Mouse (Mus musculus): ENCODE measurements at regions not wholly inside any gene's neighbourhood (a gene's known extent, or its start where the extent isn't known, plus 50 kb on each side); places are given as distances from the start of the nearest gene placed in this dataset.

- H3K9me3 ChIP-seq (ENCODE audit: low read length): no peaks in the 10 kb centered on the region
- H3K9ac ChIP-seq (replicated peaks; ENCODE audit: low read length, poor library complexity, severe bottlenecking): no peak overlapping the region
- H3K27me3 ChIP-seq (ENCODE audit: insufficient read depth, low read length): no peaks in the 10 kb centered on the region
- no peak overlapping the region for H3K27ac ChIP-seq (ENCODE audit: low read depth, low read length)
- ATAC-seq (ENCODE audit: low FRiP score) (no peak), DNase-seq (ENCODE audit: low spot score) (peak; percentile 37)
- no peaks in the 10 kb centered on the region for H3K4me1 ChIP-seq (ENCODE audit: insufficient read depth, low read length)
- TF ChIP-seq CTCF (IDR thresholded peaks at IDR 0.05): peak; percentile 53
- no peaks in the 10 kb centered on the region for H3K36me3 ChIP-seq (ENCODE audit: insufficient read depth, low read length)
- no peak overlapping the region for H3K4me2 ChIP-seq (ENCODE audit: low read depth, low read length, poor library complexity, severe bottlenecking)
- no peak overlapping the region for H3K4me3 ChIP-seq (ENCODE audit: low read depth, low read length)
- WGBS: 45% methylated on average over 5 of the region's 5 CpGs
Measured at GRCm38 (mm10) chr15:14418532-14418931, 1245.1 kb upstream of the Cdh6 start.

GRCm38 (mm10) chr15:14385347-14385746 lies 1211.9 kb upstream of the Cdh6 start:
- H3K4me1 ChIP-seq (ENCODE audit: insufficient read depth, low read length): no peaks in the 10 kb centered on the region
- ATAC-seq (ENCODE audit: low FRiP score) (no peak), DNase-seq (ENCODE audit: low spot score) (no peak)
- H3K4me2 ChIP-seq (ENCODE audit: low read depth, low read length, poor library complexity, severe bottlenecking): no peak overlapping the region
- H3K9ac ChIP-seq (replicated peaks; ENCODE audit: low read length, poor library complexity, severe bottlenecking): no peak overlapping the region
- H3K9me3 ChIP-seq (ENCODE audit: low read length): no peaks in the 10 kb centered on the region
- H3K27ac ChIP-seq (ENCODE audit: low read depth, low read length): no peak overlapping the region
- H3K36me3 ChIP-seq (ENCODE audit: insufficient read depth, low read length): no peaks in the 10 kb centered on the region
- no peak overlapping the region for H3K4me3 ChIP-seq (ENCODE audit: low read depth, low read length)
- TF ChIP-seq CTCF (IDR thresholded peaks at IDR 0.05): peak; percentile 4; the same call in 1 of the 2 replicates
- 69% methylated on average over 1 of the region's 1 CpGs for WGBS
- H3K27me3 ChIP-seq (ENCODE audit: insufficient read depth, low read length): no peaks in the 10 kb centered on the region

- Histone ChIP-seq H3K4me2 (ENCODE audit: low read depth, low read length, poor library complexity, severe bottlenecking) (no peak overlapping the region), H3K27ac (ENCODE audit: low read depth, low read length) (no peak overlapping the region), H3K4me1 (ENCODE audit: insufficient read depth, low read length) (no peaks in the 10 kb centered on the region), H3K4me3 (ENCODE audit: low read depth, low read length) (no peak overlapping the region), H3K9me3 (ENCODE audit: low read length) (no peaks in the 10 kb centered on the region), H3K36me3 (ENCODE audit: insufficient read depth, low read length) (no peaks in the 10 kb centered on the region), H3K9ac (replicated peaks; ENCODE audit: low read length, poor library complexity, severe bottlenecking) (no peak overlapping the region), H3K27me3 (ENCODE audit: insufficient read depth, low read length) (no peaks in the 10 kb centered on the region)
- no peak for ATAC-seq (ENCODE audit: low FRiP score)
- DNase-seq (ENCODE audit: low spot score): no peak
- TF ChIP-seq CTCF (IDR thresholded peaks at IDR 0.05): no peak
Measured at GRCm38 (mm10) chr15:14378340-14378739, 1204.9 kb upstream of the Cdh6 start.
